30 mouse cellular contexts compared by ENCODE assay signal in the genomic region with DNA sequence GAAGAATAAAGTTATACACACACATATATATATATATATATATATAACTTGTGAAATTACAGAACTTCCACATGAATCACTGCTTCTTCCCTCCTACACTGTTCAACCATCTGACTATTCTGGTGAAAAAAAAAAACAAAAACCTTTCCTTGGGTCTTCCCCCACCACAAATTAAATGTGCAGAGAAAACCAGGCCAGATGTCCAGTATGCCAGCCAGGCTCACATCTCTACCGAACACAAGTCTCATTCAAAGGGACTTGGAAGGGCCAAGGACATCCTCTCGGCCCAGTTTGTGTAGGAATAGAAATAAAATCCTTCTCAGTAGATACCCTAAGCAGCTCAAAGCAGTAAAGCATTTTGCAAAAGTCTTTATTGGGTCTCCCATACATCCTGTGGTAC.
DNase-seq lines count a peak whose midpoint lies in the region; ATAC-seq lines count a peak whose summit lies in the region.
"Had no signal": no experiment of that assay in that cellular context is flagged by ENCODE, and none has a peak within 500 bp of the region (broad histone marks: within the 10 kb centered on the region; RNA-seq: fewer than 3 reads in every experiment).

No protein-coding gene starts in this region.

- no peak for ATAC-seq in kidney, embryonic 15.5 days (replicated peaks; ENCODE audit: low FRiP score)
- ATAC-seq: forebrain, embryonic 14.5 days; hindbrain, postnatal 0 days; intestine, embryonic 15.5 days; liver, embryonic 12.5 days; liver, postnatal 0 days had no signal

- H3K27me3 ChIP-seq in heart, embryonic 10.5 days (ENCODE audit: insufficient read depth, poor library complexity, severe bottlenecking): peaks cover 9% of the 10 kb centered on the region; the same call in 1 of the 2 replicates
- no peaks in the 10 kb centered on the region for H3K27me3 ChIP-seq in limb, embryonic 10.5 days (ENCODE audit: low read depth, poor library complexity, severe bottlenecking)
- no peaks in the 10 kb centered on the region for H3K27me3 ChIP-seq in kidney, embryonic 15.5 days
- H3K27me3 ChIP-seq: embryonic facial prominence, embryonic 12.5 days; hindbrain, embryonic 12.5 days; intestine, embryonic 15.5 days; liver, embryonic 12.5 days; megakaryocyte, embryonic 14.5 days; midbrain, embryonic 12.5 days; neural tube, embryonic 12.5 days had no signal

- H3K9ac ChIP-seq in kidney, embryonic 15.5 days: no peak overlapping the region
- H3K9ac ChIP-seq: embryonic facial prominence, embryonic 12.5 days; hindbrain, embryonic 12.5 days; intestine, embryonic 15.5 days; liver, embryonic 12.5 days; liver, postnatal 0 days; midbrain, embryonic 12.5 days; neural tube, embryonic 12.5 days had no signal

- H3K9me3 ChIP-seq in heart, embryonic 10.5 days: no peaks in the 10 kb centered on the region
- H3K9me3 ChIP-seq in limb, embryonic 10.5 days (replicated peaks): no peaks in the 10 kb centered on the region
- no peaks in the 10 kb centered on the region for H3K9me3 ChIP-seq in kidney, embryonic 15.5 days (replicated peaks)
- H3K9me3 ChIP-seq: embryonic facial prominence, embryonic 12.5 days; hindbrain, embryonic 12.5 days; intestine, embryonic 15.5 days; liver, embryonic 12.5 days; midbrain, embryonic 12.5 days; neural tube, embryonic 12.5 days had no signal

- no peaks in the 10 kb centered on the region for H3K36me3 ChIP-seq in heart, embryonic 10.5 days
- H3K36me3 ChIP-seq in limb, embryonic 10.5 days: no peaks in the 10 kb centered on the region
- no peaks in the 10 kb centered on the region for H3K36me3 ChIP-seq in kidney, embryonic 15.5 days
- H3K36me3 ChIP-seq: embryonic facial prominence, embryonic 12.5 days; hindbrain, embryonic 12.5 days; intestine, embryonic 15.5 days; liver, embryonic 12.5 days; midbrain, embryonic 12.5 days; neural tube, embryonic 12.5 days had no signal

- H3K4me1 ChIP-seq in heart, embryonic 10.5 days: no peaks in the 10 kb centered on the region
- H3K4me1 ChIP-seq in limb, embryonic 10.5 days: no peaks in the 10 kb centered on the region
- no peaks in the 10 kb centered on the region for H3K4me1 ChIP-seq in kidney, embryonic 15.5 days
- H3K4me1 ChIP-seq: embryonic facial prominence, embryonic 12.5 days; hindbrain, embryonic 12.5 days; intestine, embryonic 15.5 days; liver, embryonic 12.5 days; megakaryocyte, embryonic 14.5 days; midbrain, embryonic 12.5 days; neural tube, embryonic 12.5 days had no signal

- no peak overlapping the region for H3K4me3 ChIP-seq in heart, embryonic 10.5 days
- H3K4me3 ChIP-seq in limb, embryonic 10.5 days: no peak overlapping the region
- no peak overlapping the region for H3K4me3 ChIP-seq in kidney, embryonic 15.5 days (replicated peaks)
- H3K4me3 ChIP-seq: embryonic facial prominence, embryonic 12.5 days; hindbrain, embryonic 12.5 days; intestine, embryonic 15.5 days; liver, embryonic 12.5 days; midbrain, embryonic 12.5 days; myocyte; neural tube, embryonic 12.5 days had no signal

- DNase-seq in heart, adult 11 months: peak; percentile 37
- DNase-seq in heart, embryonic 10.5 days (ENCODE audit: low spot score): no peak
- DNase-seq in right cerebral cortex, adult 18-20 months: peak; percentile 32
- no peak for DNase-seq in right cerebral cortex, postnatal 4 days
- peak; percentile 13 to 50 for DNase-seq in left cerebral cortex, adult 8-10 months (ENCODE audit: low spot score in 2 of 2)
- DNase-seq in limb, embryonic 10.5 days (ENCODE audit: low spot score): peak; percentile 16
- no peak for DNase-seq in kidney, postnatal 25 days
- DNase-seq: adrenal gland, postnatal 14 days; cerebellum, adult 11-12 months; cerebellum, adult 9-11 months; embryo, embryonic 11 days; gastrocnemius, postnatal 10 days; heart, postnatal 36 days; kidney, adult 2 months; kidney, postnatal 14 days; liver, postnatal 0 days; lung, postnatal 4 days; thymus, postnatal 25 days had no signal

- H3K4me2 ChIP-seq in kidney, embryonic 15.5 days: no peak overlapping the region
- H3K4me2 ChIP-seq: embryonic facial prominence, embryonic 12.5 days; heart, embryonic 11.5 days; hindbrain, embryonic 12.5 days; intestine, embryonic 15.5 days; liver, embryonic 12.5 days; midbrain, embryonic 12.5 days; neural tube, embryonic 12.5 days had no signal

- 78% methylated on average over 2 of the region's 2 CpGs for WGBS in heart, embryonic 10.5 days
- WGBS in limb, embryonic 10.5 days: 89% methylated on average over 2 of the region's 2 CpGs
- WGBS in kidney, embryonic 15.5 days: 80% methylated on average over 2 of the region's 2 CpGs

- H3K27ac ChIP-seq in heart, embryonic 10.5 days: no peak overlapping the region
- no peak overlapping the region for H3K27ac ChIP-seq in limb, embryonic 10.5 days
- H3K27ac ChIP-seq in kidney, embryonic 15.5 days: no peak overlapping the region
- H3K27ac ChIP-seq: embryonic facial prominence, embryonic 12.5 days; hindbrain, embryonic 12.5 days; hindbrain, postnatal 0 days; intestine, embryonic 15.5 days; liver, embryonic 12.5 days; midbrain, embryonic 12.5 days; neural tube, embryonic 12.5 days had no signal

Comparison
In these comparisons a context has a peak if more than half of its experiments do, and no peak if none do; other contexts are left out.
1. DNase-seq: peak in heart, adult 11 months (single experiment), right cerebral cortex, adult 18-20 months (single experiment), left cerebral cortex, adult 8-10 months (2 of 2) and limb, embryonic 10.5 days (single experiment); none in heart, embryonic 10.5 days (single experiment), right cerebral cortex, postnatal 4 days (single experiment) and kidney, postnatal 25 days (0 of 2).